Mouse (Mus musculus) cerebellum, postnatal 10 days (tissue): ENCODE data around the gene Dkkl1.

ENCODE experiments used
- DNase-seq, 2 experiments: peaks; one replicate each; pipeline ENCODE4 v3.0.0; 2021; ENCODE audit warnings: mixed read lengths in 2 of 2

Gene Dkkl1

DNA sequence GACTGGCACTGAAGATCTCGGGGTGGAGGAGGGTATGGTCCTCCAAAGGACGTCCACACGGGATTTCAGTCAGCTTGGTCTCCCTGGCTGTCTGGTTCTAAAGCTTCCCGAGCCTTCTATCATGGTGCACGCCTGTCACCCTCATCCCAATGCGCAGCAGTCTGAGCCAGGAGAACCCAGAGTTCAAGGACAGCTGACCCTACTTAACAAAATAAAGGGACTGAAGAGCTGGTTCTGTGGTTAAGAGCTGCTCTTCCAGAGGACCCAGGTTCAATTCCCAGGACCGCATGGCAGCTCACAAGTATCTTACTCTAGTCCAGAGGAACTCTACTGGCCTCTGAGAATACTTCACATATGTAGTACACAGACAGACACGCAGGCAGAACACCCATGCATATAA is 17.1 kb upstream of the Dkkl1 start:
- DNase-seq, result no peak

DNA sequence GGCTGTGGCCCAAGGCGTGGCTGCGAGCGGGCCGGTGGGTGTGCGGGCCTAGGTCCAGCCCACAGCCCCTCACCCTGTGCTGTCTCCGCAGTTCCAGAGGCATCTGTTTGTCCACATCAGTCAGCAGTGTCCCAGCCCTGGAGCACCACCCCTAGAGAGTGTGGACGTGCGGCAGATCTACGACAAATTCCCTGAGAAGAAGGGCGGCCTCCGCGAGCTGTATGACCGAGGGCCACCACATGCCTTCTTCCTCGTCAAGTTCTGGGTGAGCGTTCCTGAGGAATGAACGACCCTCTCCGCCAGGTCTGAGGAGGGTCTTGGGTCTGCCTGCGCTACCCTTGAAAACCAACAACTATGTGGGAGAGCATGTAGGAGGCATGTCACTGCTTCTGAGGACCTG is 16.6 kb upstream of the Dkkl1 start:
- no peak for DNase-seq

DNA sequence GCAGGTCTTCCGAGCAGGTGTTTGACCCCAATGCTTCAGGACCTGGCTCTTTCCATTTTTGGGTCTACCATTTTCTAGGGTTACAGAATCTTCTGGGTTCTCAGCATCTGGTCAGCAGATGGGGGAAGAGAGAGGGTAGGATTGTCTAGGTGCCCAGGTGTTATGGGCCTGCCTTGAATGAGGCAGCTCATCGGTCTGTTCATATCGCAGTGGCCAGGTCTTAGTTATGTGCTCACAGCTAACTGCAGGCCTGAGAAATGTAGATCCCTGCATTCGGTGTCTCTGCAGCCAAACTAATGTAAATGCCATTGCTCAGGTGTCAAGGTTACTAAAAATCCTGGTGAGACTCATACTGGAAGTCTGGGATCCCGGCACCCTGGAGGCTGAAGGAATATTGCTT is 14.5 kb upstream of the Dkkl1 start:
- no peak for DNase-seq

DNA sequence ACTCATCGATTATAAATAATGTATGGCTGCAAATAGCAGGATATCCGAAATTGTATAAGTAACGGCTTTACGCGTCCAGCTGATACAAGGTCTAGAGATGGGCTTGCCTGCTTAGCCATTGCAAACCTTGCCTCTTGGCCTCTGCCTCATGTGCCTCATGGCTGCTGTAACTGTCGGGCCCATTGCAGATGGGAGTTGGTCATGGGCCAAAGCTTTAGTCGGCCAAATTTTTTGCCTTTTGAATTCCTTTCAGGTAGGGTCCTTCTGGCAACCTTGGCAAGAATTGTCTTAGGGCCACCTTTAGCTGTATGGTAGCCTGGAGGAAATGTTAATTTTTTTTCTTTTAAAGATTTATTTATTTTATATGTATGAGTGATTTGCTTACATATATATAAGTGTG is 12.9 kb upstream of the Dkkl1 start:
- DNase-seq, result peak; percentile 57 to 61

DNA sequence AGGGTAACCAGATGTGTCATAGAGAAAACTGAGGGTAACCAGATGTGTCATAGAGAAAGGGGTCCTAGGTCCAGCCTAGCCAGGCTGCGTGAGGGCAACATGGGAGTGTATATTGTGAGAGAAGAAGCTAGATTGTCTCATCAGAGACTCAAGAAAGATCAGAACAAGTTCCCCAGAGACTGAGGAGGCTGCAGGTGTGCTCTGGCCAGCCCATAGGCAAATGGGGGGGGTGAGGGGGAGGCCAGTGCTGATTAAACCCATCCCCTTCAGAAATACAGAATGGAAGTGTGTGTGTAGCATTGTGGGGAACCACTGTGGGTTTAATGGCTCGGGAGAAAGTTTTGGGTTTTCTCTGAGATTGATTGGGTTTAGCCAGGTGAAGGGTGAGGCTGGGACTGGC is 9.7 kb upstream of the Dkkl1 start:
- no peak for DNase-seq

DNA sequence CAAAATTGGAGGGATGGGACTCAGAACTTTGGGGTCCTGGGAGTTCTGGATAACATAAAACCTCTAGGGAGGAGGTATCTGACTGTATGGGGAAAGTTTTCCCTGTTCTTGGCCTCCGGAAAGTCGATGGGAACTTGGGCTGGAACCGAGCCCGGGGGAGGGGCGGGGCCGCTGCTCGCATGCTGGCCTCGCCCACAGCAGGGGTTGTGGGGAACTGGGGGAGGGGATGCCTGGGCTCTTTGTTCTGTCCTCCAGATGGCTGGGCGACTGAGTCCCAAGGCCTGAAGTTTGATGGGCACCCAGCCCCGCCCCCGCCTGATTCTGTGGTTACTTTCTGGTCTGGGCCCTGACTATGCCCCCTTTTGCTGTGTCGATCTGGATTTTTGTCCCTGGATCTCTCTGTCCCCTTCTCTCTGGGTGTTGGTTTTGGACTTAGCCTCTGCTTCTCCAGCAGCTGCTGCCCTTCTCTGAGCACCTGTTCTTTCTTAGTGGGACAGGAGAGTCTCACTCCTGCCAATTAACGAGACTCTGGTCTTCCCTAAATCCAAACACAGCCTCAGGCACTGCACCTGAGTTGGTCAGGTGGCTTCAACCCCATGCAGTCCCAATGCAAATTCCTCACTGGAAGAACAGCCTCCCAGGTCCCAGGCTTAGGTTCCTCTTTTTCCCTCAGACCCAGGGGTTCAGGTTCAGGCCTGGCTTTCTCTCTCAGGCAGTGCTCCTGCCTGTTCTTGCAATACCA is 4.7 kb upstream of the Dkkl1 start:
- peak; percentile 89 to 95 for DNase-seq

DNA sequence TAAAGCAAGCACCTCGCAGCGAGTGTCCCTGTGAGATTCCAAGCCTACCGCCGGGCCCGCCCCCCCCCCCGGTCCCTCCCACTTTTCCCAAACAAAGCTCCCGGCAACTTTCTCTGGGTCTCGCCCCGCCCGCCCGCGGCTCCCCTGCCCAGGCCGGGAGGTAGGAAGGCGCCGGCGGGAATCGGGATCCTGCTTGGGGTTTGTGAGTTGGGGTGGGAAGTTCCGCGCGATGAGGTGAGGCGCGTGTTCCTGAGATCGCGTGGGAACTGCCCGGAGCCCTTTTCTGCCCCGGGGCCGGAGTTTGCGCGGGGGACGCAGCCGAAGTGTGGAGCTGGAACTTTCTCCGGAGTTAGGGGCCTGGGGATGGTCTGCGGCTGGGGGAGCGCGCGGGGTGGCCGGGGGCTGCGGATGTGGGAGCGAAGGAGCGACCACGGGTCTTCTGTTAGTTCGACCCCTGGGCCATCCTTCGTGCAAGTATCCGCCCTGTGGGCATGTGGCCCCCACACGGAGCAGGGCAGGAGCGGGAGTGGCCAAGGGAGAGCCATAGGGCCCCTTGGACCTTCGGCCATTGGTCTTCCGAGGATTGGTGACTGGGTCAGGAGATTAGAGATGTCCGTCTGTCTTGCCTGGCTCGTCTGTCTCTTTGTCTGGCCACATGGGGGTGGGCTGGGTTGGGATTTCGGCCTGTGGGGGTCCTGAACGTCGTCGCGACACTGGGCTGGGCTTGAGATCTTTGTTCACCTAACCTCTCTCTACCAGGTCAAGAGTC is 3.9 kb upstream of the Dkkl1 start, which contains the start of gene Tead2:
Gene Tead2 (plus strand): TSS at position 81 of the 769 bp plus-strand sequence.
- peak; percentile 50 to 64 for DNase-seq

DNA sequence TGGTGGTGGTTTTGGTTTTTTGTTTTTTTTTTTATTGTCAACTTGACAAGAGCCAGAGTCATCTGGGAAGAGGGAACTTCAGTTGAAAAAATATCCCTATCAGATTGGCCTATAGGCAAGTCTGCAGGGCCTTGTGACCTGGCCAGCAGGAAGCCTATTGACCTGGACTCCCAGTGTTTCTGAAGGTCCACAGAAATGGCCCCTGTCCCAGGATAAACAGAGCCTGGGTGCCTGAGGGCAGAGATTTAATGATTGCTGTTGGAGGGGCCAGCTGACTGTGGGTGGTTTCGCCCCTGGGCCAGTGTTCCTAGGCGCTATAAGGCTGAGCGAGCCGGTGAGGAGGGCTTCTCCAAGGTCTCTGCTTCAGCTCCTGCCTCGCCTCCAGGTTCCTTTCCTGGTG is 1.8 kb upstream of the Dkkl1 start:
- no peak for DNase-seq

DNA sequence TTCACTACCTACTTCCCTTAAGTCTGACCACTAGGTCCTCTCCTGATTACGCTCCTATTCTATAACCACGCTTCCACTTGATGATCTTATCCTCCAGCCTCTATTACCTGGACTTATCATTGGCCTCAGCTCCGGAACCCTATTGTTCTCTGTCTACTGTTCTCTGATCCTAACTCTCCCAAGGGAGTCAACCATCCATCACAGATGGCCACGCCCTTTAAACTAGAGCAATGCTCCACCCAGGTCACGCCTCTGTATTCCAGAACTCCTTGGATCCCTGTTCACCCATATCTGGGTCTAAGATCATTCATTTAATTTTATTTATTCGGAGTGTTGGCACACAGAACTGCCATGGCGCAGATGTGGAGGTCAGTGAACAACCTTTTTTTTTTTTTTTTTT is 409 bp upstream of the Dkkl1 start:
- DNase-seq, result no peak

DNA sequence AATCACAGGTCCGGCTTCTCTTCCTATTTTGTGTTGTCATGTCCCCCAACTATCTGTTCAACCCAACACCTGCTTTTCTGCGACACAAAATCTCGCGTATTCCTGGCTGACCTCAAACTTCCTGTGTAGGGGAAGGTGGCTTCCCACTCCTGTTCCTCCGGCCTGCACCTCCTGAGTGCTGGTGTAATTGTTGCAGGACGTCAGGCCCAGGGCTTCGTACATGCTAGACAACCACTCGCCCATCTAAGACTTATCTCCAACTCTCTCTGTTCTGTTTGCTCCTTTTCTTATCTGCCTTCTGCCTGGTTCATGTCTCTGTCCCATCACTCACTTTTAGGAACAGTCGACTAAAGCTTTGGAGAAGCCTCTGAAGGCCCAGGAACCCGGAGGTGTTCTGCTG is 877 bp downstream of the Dkkl1 start:
- no peak for DNase-seq

DNA sequence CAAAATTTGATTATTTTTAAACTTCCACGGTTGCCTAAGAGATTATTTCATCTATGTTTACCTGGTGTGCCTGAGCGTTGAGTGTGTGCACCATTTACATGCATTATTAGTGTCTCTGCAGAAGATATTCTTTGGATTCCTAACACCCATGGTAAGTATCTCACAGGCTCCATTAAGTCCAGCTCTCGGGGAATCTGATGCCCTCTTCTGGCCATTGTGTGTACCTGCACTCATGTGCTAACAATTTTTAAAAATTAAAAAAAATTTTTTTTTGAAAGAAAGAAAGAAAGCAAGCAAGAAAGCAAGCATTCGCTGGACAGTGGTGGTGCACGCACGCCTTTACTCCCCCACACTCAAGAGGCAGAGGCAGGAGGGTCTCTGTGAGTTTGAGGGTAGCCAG is 3.7 kb downstream of the Dkkl1 start:
- no peak for DNase-seq

DNA sequence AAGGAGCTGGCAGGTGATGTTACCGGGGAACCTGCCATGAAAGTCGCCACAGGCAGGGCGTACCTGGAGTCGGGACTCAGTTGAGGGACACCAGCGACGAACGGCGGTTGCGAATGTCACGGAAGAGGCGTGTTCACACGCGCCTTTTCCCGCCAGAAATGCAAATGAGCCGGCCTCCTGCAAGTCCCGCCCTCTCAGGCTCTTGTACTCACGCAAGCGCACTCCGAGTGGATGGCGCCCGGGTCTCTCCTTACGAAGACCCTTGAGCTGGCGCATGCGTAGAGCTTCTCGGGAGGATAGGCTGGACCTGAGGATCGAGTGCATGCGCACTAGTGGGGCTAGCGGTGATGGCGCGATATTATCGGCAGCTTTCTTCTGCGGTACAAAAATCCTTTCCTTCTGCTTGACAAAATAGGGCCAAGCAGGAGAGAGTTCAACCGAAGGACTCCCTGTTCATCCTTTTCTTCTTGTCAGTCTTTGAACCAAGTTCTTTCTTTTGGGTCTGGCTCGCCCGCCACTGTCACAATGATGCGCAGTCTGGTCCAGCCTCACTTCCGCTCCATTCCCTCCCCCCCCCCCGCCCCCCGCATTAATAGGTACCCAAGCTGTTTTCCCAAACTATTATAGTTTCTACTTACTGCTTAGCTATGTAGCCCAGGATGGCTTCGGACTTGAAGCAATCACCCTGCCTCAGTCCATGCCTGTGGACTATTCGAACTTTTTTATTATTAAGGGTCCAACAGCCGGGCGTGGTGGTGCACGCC is 7.4 kb downstream of the Dkkl1 start, which contains the start of gene Ccdc155:
Gene Ccdc155 (minus strand): TSS at position 513 of the 764 bp plus-strand sequence.
- peak; percentile 97 to 99 for DNase-seq

DNA sequence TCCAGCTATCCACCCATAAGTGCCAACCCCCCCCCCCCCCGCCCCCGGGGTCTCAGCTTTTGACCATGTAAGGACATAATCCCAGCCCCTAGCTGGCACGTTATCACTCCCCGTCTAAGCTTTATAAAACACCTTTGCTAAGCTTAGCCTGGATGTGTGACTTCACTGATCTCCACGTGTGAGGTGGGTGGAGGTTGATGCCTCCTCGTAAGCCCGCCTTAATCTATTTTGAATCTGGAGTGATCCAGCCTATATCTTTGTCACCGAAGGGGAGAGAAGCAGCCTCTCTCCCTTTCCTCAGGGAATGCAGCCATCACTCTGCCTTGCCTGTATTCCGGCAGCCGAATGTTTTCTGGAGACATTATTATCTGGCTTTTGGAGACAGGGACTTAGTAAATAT is 9.3 kb downstream of the Dkkl1 start:
- no peak for DNase-seq

DNA sequence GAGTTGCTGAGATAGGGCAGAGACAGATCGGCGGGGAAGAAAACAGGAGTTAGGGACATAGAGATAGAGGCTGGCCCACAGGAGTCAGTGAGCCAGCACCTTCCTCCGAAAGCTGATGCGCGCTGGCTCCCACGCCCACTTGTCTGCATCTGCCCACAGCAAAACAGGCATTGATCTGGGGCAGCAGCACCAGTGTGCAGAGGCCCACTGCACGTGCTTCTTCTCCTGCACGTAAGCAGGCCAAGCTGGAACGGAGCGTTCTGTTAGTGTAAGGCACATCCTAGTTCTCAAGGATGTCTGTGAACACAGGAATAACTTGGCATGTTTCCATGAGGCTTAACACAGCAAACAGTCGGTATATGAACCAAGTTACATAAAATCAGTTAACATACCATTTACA is 13.0 kb downstream of the Dkkl1 start:
- no peak for DNase-seq

DNA sequence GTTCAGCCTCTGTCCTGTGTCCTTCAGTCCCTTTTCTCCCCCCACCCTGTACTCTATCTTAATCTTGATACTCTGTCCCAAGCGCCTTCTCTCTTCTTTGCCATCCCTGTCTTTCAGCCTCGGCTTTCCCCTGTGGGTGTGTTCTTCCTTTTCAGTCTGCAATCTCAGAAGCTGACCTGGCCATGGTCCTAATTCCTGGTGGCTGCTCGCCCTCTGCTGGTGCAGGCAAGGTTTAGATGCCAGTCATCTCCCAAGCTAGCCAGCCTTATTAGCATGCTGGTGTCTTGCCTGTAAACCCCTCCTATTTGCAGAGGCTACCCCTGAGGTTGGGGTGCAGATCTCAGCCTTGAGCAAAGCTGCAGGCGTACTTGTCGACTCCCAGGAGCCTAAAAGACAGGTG is 13.5 kb downstream of the Dkkl1 start:
- DNase-seq, result peak; percentile 96 to 97

DNA sequence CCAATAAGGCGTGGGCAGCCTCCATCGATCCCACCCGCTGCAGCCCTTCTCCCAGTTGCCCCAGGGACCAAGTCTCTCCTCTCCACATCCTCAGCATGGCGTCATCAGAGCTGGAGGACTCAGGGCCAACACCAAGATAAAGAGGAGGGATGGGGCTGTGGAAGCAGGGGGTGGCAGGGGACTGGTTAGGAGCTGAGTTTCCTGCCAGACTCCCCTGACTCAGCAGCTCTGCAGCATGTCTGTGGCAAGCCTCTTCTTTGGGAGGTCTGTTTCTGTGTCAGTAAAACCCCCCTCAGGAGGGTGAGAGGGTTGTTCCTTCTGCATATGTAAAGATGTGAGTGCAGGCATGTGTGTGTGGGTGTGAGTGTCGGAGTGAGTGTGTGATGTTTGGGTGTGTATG is 15.0 kb downstream of the Dkkl1 start:
- peak in 1 of 2 experiments; percentile 19 for DNase-seq

DNA sequence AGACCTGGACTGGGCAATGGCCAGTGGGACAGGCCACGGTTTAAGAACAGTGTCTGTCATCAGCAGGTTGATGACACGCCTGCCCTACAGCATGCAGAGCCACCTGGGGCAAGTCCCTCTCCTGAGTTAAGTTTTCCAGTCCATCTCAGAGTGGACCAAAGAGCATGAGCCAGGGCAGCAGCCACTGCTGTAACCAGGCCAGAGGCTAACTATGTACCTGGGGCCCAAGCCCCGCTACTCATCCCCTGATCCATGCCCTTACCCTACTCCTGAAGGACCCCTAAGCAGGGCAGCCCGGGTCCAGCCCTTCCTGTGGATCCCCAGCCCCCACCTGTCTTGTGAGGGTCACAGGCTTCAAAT is 15.8 kb downstream of the Dkkl1 start:
- DNase-seq, result no peak

DNA sequence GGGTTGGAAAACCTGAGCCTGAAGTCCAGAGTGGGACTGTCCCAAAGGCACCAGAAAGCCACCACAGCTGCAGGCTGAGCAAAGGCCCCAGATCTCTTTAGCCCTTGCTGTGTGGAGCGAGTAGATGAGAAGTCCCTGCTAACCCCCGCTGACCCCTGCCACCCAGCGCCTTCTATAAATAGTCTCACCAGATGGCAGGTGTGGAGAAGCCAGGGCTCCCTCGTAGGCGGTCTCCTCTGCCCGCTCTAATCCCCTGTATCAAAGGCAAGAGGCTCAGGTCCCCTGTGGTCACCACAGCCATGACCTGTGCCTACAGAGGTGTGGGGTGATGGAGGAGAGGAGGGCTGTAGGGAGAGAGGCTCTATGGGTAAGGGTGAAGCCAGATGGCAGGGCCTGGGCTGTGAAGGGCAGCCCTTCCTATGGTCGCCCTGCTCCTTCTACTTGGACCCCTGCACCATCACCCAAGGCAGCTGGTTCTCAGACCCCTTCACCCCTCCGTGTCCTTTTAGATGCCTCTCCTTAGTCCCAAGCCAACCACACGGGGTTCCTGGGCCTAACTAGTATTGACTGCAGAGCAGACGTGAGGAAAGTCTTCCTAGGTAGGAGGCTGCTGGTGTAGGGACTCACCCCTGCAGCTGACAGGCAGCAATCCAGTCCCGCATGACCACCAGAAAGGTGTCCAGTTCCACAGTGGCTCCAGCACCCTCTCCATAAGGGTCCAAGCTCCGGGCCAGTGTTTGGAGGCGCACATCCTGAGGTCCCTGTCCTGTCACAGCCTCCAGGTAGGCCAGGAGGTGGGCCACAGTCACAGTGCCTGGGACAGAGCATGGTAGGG is 16.4 kb downstream of the Dkkl1 start:
- peak; percentile 54 to 61 for DNase-seq

DNA sequence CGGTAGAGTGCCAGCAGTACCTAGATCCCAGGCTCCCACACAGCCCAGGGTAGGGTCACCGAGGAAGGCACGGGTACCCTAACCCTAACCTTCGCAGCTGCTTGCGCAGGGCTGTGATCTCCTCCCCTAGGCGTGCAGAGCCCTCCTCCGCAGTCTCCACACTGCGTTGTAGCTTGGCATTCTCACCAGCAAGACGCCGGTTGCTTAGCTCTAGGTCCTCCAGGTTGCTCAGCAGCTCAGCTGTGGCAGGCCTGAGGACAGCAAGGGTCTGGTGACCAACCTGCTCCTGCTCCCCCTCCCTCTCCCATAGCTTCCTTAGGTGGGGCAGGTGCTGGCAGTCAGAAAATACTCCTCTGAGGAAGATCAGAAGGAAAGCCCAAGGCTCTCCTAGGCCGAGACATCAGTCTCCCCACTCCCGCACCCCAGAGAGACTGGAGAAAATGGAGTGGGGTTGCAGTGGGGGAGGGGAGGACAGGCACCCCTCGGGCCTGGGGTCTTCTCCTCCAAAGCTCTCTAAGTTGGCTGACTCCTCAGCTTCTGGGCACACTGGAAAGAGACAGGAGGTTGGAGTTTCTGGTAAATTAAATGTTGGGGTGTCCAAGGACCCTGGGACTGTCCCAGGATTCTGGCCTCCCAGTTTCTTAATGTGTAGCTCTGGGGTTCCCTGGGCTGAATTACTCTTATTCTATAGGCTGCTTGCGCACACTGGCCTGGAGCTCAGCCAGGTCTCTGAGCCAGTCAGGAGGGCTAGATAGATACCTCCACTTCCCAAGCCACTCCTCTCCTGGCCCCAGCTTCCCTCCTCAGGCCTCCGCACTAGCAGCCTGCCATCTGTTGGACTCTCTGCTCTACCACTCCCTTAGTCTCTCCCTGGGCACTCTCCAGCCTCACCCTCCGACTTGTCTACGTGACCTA is 17.8 kb downstream of the Dkkl1 start:
- DNase-seq, result peak; percentile 65 to 67

DNA sequence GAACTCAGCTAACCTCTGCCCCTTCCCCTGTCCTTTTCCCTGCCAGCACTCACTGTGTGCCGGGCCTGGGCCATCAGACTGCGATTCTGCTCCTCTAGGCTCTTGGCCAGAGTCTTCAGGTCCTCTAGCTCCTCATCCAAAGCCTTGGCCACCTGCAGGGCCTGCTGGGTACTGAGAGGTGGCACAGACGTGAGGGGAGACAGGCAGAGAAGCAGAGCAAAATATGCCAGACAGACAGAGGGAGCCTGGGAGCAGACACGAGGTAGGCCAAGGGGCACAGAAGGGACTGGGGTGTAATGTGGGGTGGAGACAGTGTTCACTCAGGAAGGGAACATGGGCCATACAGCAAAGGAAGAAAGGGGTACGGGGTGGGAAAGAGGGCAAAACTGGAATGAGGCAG is 18.5 kb downstream of the Dkkl1 start:
- peak; percentile 82 to 87 for DNase-seq

DNA sequence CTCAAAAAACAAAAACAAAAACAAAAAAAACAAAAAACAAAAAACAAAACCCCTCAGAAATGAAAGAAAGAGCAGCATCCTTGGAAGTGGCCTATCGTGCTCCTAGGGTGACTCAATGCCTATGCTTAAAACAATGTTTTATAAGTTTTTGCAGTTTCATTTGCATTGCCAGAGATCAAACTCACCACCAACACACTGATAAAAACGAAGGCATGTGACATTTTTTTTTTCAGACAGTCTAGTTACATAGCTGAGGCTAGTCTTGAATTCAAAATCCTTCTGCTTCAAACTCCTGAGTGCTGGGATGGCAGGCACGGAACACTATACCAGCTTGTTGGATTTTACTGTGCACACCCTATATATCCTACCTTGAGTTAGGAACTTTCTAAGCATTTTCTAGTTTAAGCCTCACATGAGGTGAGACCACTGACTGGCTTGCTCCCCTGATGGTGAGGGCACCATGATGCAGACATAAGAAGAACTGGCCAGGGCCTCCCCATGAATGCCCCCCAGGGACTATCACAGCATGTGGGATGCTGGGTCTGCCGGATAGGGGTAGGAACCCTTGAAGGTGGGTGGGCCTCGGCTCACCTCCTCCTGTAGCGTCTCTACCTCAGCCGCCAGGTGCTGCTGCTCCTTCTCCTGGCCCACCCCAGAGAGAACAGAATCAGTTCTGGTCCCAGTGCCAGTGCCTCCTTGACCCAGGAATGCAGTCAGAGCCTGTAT is 19.2 kb downstream of the Dkkl1 start:
- DNase-seq, result peak in 1 of 2 experiments; percentile 50
